Mouse (Mus musculus): ENCODE data around the gene Upk3b. TPM values are rescaled to one million over a fixed set of nuclear protein-coding genes. Genes with fewer than 3 reads are reported as not detected.

Gene Upk3b
- polyA plus RNA-seq, 1 experiment: not detected

- TF ChIP-seq GATA1 (IDR thresholded peaks at IDR 0.05; ENCODE audit: low read length): no peak
These were observed 19.6 kb upstream of the Upk3b start for GRCm38 (mm10) chr5:136018726-136019125.

- TF ChIP-seq GATA1 (IDR thresholded peaks at IDR 0.05; ENCODE audit: low read length): no peak
These were observed 18.4 kb upstream of the Upk3b start for GRCm38 (mm10) chr5:136019907-136020306.

GRCm38 (mm10) chr5:136025712-136026111 is 12.6 kb upstream of the Upk3b start:
- no peak for TF ChIP-seq GATA1 (IDR thresholded peaks at IDR 0.05; ENCODE audit: low read length)

- no peak for TF ChIP-seq GATA1 (IDR thresholded peaks at IDR 0.05; ENCODE audit: low read length)
These were observed 11.4 kb upstream of the Upk3b start for GRCm38 (mm10) chr5:136026859-136027258.

- TF ChIP-seq GATA1 (IDR thresholded peaks at IDR 0.05; ENCODE audit: low read length): no peak
These were observed 10.5 kb upstream of the Upk3b start for GRCm38 (mm10) chr5:136027612-136028311.

- no peak for TF ChIP-seq GATA1 (IDR thresholded peaks at IDR 0.05; ENCODE audit: low read length)
These were observed 3.4 kb upstream of the Upk3b start for GRCm38 (mm10) chr5:136034868-136035267.

- no peak for TF ChIP-seq GATA1 (IDR thresholded peaks at IDR 0.05; ENCODE audit: low read length)
These were observed 3.0 kb upstream of the Upk3b start for GRCm38 (mm10) chr5:136035285-136035684.

GRCm38 (mm10) chr5:136036667-136037066 is 1.6 kb upstream of the Upk3b start:
- no peak for TF ChIP-seq GATA1 (IDR thresholded peaks at IDR 0.05; ENCODE audit: low read length)

GRCm38 (mm10) chr5:136040210-136040609 is 1.9 kb downstream of the Upk3b start:
- TF ChIP-seq GATA1 (IDR thresholded peaks at IDR 0.05; ENCODE audit: low read length): no peak

GRCm38 (mm10) chr5:136041260-136041659 is 3.0 kb downstream of the Upk3b start:
- no peak for TF ChIP-seq GATA1 (IDR thresholded peaks at IDR 0.05; ENCODE audit: low read length)

- no peak for TF ChIP-seq GATA1 (IDR thresholded peaks at IDR 0.05; ENCODE audit: low read length)
These were observed 3.4 kb downstream of the Upk3b start for GRCm38 (mm10) chr5:136041666-136042065.

- no peak for TF ChIP-seq GATA1 (IDR thresholded peaks at IDR 0.05; ENCODE audit: low read length)
These were observed 6.6 kb downstream of the Upk3b start for GRCm38 (mm10) chr5:136044865-136045264.

GRCm38 (mm10) chr5:136045408-136045807 is 7.1 kb downstream of the Upk3b start:
- TF ChIP-seq GATA1 (IDR thresholded peaks at IDR 0.05; ENCODE audit: low read length): no peak

GRCm38 (mm10) chr5:136045987-136046386 is 7.7 kb downstream of the Upk3b start:
- no peak for TF ChIP-seq GATA1 (IDR thresholded peaks at IDR 0.05; ENCODE audit: low read length)

- TF ChIP-seq GATA1 (IDR thresholded peaks at IDR 0.05; ENCODE audit: low read length): no peak
These were observed 11.6 kb downstream of the Upk3b start for GRCm38 (mm10) chr5:136049926-136050325.

- no peak for TF ChIP-seq GATA1 (IDR thresholded peaks at IDR 0.05; ENCODE audit: low read length)
These were observed 13.2 kb downstream of the Upk3b start for GRCm38 (mm10) chr5:136051231-136052085.
